Mouse (Mus musculus): ENCODE results near the gene Gsg1l.

The Gsg1l gene

GRCm38 (mm10) chr7:125859564-125859963, 222.6 kb downstream of the Gsg1l start:
- TF ChIP-seq GATA4 (IDR thresholded peaks at IDR 0.05; ENCODE audit: insufficient replicate concordance, low read length), result no peak

GRCm38 (mm10) chr7:125847528-125847866, 234.7 kb downstream of the Gsg1l start:
- TF ChIP-seq GATA4 (IDR thresholded peaks at IDR 0.05; ENCODE audit: insufficient replicate concordance, low read length), result no peak

GRCm38 (mm10) chr7:125846866-125847527, 235.2 kb downstream of the Gsg1l start:
- TF ChIP-seq GATA4 (IDR thresholded peaks at IDR 0.05; ENCODE audit: insufficient replicate concordance, low read length), result no peak

GRCm38 (mm10) chr7:125845611-125846010, 236.6 kb downstream of the Gsg1l start:
- no peak for TF ChIP-seq GATA4 (IDR thresholded peaks at IDR 0.05; ENCODE audit: insufficient replicate concordance, low read length)

- no peak for TF ChIP-seq GATA4 (IDR thresholded peaks at IDR 0.05; ENCODE audit: insufficient replicate concordance, low read length)
These were observed 244.0 kb downstream of the Gsg1l start for GRCm38 (mm10) chr7:125838078-125838742.

- no peak for TF ChIP-seq GATA4 (IDR thresholded peaks at IDR 0.05; ENCODE audit: insufficient replicate concordance, low read length)
These were observed 248.7 kb downstream of the Gsg1l start for GRCm38 (mm10) chr7:125833471-125833870.

GRCm38 (mm10) chr7:125832767-125833166, 249.4 kb downstream of the Gsg1l start:
- no peak for TF ChIP-seq GATA4 (IDR thresholded peaks at IDR 0.05; ENCODE audit: insufficient replicate concordance, low read length)

GRCm38 (mm10) chr7:125829121-125829666, 253.0 kb downstream of the Gsg1l start:
- TF ChIP-seq GATA4 (IDR thresholded peaks at IDR 0.05; ENCODE audit: insufficient replicate concordance, low read length), result no peak

GRCm38 (mm10) chr7:125828561-125828960, 253.7 kb downstream of the Gsg1l start:
- TF ChIP-seq GATA4 (IDR thresholded peaks at IDR 0.05; ENCODE audit: insufficient replicate concordance, low read length), result no peak

Measured in liver, adult (tissue).